Mouse (Mus musculus): ENCODE measurements at regions not wholly inside any gene's neighbourhood (a gene's known extent, or its start where the extent isn't known, plus 50 kb on each side); places are given as distances from the start of the nearest gene placed in this dataset.

DNA sequence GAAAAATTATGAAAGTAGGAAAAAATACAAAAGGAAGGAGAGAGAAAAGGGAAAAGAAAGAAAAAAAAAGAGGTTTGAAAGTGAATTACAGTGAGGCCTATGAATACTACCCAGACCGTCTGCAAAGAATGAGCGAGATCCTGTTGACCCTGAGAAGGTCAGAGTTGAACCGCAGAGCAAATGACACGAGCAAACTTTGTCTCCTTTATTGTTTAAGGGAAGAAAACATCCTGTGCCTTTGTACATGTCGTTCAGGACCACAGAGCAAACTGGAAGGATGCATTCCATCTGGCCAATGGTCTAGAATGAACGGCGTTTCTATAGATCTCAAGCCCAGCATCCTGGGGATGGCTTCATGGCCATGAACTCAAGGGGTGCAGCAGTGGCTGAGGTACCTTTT lies 270.6 kb upstream of the Zfp637 start:
- no peak for DNase-seq (ENCODE audit: low read depth)

DNA sequence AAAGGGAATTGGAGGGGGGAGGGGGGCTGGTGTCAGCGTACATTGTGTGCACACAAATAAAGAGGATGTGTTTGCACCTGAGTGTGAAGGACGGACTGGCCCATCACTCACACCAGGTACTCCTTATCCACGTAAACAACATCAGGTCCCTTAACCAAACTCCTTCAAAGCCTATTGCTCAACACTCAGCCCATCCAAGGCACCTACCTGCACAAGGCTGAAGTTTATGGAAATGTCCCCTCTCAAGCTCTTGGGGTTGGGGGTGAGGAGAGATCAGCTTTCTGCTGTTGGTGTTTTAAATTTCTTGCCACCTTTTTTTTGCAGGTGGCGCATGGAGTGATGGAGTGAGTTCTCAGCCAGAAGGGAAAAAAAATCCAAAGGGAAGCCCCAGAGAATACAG lies 270.2 kb upstream of the Zfp637 start:
- DNase-seq (ENCODE audit: low read depth), result no peak

DNA sequence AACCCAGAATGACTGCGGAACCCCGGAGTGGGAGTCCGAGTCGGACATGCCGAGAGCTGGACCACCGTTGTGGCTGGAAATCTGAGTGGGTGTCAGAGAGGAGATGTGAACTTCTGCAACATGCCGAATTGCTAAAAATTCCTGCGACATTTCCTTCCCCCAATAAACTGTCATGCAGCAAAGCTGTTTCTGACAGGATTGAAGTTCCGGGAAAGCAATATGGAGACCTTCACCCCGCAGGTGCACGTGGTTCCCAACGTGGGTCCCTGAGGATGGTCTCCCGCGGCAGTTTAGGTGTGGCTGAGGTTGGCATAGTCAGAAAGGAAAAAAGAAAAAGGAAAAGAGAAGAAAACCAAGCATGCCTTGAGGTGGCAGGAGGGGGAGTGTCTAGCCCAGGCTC lies 269.0 kb upstream of the Zfp637 start:
- DNase-seq (ENCODE audit: low read depth), result no peak

DNA sequence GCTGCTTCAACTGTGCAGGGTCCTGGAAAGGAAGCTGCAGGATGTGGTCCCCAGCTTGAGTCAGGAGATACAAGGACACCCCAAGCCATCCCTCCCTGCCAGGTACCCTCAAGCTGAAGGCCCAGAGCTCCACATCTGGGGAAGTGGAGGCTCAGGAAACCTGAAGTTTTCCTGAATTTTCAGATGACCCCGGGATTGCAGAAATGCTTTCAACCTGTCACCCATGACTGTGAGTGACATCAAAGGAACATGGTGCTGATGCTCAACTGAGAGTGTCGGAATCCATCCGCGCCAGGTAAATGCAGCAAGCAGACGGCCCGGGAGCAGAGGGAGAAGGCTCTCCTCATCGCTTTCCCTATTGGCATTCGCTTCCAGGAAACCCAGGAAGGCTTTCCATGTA lies 267.6 kb upstream of the Zfp637 start:
- no peak for DNase-seq (ENCODE audit: low read depth)

DNA sequence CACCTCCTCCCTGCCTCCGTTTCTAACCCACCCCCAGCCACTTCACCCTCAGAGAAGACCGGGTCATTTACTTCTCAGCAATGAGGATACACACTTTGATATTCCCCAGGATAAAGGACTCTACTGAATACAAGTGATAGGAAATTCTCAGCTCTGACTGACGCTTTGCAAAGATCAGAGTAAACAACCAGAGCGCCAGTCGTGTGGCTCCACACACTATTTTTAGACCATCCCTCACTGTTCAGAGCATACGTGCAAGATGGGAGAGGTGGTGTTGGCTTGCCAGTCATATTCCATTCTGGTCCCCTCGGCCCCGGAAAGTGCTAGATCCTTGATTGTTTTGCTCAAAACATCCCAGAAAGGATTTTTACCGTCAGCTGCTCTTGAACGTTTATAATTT lies 266.8 kb upstream of the Zfp637 start:
- DNase-seq (ENCODE audit: low read depth), result no peak

DNA sequence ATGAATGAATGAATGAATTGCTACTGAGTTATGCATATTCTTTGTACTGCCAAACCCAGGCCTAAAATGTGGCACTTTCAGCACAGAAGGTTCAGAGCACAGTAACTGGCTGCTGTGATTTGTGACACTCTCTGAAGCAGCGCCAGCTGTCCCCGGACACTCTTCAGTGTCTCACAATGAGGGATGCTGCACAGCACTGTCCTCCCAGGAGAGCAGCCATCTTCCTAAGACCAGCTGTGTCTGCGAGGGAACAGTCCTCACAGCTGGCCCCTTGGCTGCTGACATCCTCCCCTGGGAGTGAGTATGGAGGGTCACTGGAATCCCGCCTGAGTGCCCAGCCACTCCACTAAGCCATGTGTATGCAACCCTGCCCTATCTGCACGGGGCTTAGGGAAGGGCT lies 265.9 kb upstream of the Zfp637 start:
- no peak for DNase-seq (ENCODE audit: low read depth)

DNA sequence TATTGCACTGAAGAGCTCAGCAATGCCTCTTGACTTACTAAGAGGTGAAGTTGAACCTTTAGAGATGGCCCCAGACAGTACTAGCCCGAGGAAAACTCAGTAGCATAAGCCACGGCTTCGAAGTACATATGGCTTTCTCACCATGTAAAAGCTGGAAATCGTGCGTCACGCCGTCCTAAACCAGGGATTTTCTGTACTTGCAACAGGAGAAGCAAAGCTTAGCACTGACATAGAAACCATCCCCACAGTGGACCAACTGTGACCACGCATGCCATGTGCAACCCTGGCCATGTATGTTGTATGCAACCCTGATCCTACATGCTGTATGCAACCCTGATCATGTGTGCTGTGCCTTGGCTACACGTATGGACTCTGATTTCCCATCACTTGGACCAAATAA lies 265.0 kb upstream of the Zfp637 start:
- no peak for DNase-seq (ENCODE audit: low read depth)

DNA sequence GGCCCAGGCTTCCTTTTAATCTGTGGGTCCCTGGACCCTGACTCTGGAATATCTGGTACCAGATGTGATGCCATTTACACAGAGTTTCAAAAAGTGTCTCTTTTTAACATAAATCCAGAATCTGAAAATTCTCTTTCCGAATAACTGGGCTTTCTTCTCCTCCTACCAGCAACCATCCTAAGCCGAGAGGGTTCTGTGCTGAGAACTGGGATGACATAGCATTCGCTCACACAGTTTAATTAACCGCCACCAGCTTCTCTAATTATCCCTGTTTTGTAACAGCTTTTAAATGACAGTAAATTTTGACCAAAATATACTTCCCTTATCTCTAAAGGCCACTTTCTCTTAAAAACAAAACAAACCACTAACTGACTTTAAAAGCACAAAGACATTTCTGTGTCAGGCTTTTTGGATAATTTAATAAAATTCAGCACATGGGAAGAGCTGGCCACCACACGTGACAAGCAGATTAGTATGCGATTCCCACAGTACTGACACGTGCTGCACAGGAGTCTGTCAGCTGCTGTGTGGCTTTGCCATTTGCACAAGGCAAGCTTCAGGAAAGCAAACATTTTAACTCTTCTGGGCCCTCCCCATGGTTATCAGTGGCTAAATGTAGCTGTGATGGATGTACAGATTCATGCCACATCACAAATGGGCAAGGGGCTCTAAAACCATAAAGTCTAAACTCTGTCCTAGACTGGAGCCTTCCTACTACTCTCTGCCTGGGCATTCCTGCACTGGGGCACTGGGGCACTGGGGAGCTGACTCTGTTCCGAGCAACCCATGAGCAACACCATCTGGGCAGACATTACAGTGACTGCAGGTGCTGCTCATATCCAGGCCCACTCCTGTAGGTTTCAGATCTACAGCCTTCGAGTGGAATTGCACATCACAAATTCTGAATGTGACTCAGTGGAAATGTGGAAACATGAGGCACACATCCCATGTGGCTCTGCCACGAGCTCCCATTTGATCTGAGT lies 263.1 kb upstream of the Zfp637 start:
- no peak for DNase-seq (ENCODE audit: low read depth)

DNA sequence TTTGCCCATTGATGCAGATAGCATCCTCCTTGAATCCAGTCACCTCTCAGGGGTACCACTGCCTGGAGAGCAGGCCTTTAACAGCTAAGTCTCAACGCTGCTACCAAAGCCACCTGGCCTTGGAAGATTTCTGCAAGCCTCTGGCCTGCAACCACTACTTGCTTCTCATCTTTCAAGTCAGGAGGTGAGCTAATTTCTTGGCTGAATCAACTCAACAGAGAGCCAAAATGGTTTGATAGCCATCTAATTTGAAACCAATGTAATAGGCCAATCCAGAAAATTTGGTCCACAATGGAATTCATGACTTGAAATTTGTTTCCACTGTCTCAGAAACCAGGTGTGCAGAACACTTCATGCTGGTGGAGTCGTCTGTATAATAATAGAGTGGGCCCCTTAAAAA lies 260.0 kb upstream of the Zfp637 start:
- DNase-seq (ENCODE audit: low read depth), result peak; percentile 45

DNA sequence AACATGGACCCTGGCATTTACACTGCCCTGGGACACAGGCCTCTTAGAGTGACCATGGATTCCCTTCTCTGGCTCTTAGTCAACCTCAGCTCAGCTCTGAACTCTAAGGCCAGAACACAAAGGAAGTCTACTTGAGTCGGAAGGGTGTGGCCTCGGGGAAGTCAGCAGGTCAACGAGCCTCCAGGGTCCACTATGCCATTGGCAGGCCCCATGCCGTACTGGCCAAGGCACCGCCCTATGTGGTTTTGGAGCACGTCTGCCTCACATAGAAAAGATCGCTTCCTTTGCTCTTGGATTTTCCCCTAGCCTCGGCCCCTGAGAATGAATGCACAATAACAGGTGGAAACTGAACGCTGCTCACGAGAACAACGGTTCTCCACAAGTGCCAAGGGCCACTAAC lies 257.9 kb upstream of the Zfp637 start:
- peak; percentile 17 for DNase-seq (ENCODE audit: low read depth)

DNA sequence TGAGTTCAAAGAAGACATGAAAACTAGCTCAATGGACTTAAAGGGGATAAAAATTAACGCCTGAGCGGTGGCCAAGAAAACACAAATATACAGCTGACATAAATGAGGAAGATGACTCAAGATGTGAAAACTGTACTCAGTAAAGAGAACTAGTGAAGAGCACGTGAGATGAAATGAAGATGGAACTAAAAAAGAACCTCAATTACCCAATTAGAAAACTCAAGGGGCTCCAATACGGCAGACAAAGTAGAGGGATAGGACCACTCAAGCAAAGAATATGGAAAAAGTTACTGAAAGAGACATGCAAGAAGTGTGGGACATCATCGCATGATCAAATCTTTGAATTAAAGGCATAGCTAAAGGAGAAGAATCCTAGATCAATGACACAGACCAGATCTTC lies 256.4 kb upstream of the Zfp637 start:
- DNase-seq (ENCODE audit: low read depth), result no peak

DNA sequence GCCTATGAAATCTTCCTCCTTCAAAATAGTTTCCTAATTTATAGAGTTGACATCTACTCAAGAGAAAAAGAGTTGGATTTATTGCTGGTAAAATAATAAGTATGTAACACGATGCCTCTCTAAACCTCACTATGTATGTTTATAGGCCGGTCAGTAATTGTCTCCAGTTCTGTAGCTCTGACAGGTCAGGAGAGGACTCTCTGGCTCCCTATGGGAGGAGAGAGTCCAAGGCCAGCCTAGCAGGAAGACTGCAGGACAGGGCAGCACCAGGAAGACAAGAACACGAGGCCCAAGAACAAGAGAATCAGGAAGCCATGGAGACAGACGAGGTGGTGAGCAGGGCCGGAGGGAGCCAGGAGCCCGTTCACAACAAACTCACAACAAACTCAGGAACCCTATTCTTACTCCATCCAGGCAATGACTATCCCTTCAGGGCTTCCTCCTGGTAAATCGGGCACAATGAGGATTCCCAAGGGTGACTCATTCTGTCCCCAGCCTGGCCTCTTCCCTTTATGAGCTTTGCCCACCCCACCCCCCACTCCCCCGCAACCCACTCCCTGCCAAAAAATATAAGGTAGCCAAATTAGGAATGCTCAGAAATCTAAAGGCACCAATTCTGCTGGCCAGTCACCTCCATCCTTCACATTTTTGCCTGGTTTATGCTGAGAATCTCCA lies 244.7 kb upstream of the Zfp637 start:
- DNase-seq (ENCODE audit: low read depth), result peak; percentile 69

DNA sequence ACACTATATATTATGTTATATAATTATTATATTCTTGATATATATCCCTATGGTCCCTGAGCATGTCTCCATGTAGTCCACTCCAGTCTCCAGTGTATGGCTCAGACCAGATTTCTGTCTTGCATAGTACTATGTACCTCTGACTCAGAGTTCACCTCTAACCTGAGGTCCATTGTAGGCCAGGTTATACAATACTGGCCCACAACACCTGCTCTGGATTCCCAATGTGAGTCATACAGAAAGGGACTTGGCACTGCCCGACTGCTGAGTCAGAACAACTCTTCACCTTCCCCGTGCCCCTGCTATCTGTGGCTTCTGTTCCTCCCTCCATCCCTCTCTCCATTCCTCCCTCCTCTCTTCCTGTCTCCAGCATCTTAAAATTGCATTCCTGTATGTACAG lies 236.1 kb upstream of the Zfp637 start:
- DNase-seq (ENCODE audit: low read depth), result peak; percentile 70

DNA sequence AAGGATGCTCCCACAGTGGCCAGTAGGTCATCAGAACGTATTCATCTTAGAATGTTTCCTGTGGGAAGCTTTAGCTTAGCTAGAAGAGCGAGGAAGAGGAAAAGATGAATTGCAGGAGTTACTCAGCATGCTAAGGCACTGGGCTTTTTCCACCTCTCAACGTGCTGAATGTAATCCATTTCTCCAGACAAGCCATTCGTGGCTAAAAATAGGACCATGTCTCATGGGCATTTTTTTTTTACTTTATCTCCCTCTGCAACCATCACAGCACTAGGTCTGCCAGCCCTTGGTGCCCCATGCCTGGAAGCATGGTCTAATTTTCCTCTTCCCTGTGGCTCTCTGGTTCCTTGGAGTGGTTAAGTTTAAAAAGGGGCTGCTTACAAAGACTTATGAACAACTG lies 235.3 kb upstream of the Zfp637 start:
- peak; percentile 44 for DNase-seq (ENCODE audit: low read depth)

DNA sequence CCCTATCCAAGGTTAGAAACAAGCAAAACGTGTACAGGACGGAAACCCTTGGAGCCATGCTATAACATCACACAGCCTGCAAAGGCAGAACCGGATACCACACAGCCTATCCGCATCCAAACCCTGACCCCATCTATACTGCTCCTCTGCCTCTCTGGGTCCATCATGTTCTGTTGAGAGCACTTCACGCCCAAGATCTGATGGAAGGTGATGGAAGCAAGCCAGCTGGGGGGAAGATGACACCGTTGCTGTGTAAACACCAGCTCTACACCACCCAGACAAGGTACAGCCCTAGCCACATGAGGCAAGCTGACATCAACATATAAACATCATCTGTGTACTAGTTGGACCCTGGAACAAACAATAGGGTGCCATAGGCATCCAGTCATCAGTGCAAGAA lies 234.8 kb upstream of the Zfp637 start:
- DNase-seq (ENCODE audit: low read depth), result no peak

DNA sequence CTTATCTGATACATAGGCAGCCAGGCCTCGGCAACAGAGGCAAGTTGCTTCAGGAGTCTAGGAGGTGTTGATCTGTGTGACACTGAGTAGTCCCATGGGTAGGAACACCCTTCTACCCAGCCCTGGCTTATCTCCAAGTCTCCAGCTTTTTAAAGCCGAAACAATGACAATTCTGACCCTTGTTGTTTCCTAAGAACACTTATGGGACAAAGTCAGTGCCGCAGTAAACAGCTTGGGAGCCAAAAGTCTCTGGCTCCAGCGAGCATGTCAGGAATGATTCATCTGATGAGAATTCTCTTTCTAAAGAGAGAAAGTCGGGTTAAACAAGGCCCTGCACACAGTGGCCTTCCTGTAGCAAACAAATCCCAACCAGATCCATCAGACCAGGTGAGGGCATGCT lies 234.0 kb upstream of the Zfp637 start:
- DNase-seq (ENCODE audit: low read depth), result peak; percentile 74

DNA sequence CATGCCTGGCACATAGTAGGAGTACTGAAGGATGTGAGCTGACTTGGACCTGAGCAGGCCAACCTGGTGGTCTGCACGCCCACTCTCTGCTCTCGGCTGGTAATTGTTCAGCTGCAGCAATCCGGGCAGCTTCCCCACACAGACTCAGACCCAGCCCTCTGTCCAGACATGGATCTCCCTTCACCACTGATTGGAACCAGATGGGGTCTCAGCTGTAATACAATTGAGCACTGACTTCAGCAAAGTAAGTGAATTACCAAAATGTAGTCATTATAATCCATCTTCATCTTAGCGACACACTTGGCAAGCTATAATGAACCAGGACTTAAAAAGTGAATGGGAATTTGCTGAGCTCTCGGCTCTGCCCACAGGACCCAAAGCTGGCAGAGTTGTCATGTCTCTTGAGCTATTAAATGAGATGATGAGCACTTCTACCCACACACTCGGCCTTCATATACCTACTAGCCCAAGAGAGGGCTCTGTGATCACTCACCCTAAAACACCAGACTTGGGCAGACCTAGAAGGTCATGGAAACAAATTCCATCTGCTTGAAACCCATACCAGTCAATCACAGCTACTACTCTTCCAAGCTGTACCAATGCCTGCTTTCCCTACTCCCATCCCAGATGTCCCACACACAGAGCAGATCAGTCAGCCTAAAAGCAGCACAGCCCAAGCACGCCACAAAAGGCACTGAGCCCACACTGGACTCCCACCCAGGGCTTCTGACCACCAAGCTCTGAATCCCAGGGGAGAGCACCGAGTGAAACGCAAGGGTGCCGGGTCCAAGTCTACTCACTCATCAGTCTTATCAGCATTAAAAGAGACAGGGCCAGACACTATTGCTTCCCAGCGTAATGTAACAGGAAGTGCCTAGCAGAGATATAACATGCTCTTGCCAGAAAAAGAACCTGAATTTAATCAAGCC lies 231.2 kb upstream of the Zfp637 start:
- peak; percentile 94 for DNase-seq (ENCODE audit: low read depth)

DNA sequence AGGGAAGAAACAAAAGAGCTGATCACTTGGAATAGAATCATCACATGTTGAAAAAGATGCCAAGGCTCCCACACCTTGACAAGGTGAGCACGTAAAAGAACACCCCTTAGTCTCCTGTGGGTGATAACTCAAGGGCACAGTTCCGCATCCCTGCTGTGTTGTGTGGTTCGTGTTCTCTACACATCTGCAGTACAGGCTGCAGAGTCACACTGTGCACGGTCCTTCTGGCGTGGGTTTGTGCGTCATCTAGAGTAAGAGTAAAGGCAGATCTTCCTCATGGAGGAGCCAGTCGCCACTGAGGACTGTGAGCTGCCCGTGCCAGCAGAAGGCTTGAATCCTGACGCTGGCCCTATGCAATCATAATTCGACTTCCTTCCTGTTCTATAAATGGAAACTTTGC lies 229.7 kb upstream of the Zfp637 start:
- no peak for DNase-seq (ENCODE audit: low read depth)

DNA sequence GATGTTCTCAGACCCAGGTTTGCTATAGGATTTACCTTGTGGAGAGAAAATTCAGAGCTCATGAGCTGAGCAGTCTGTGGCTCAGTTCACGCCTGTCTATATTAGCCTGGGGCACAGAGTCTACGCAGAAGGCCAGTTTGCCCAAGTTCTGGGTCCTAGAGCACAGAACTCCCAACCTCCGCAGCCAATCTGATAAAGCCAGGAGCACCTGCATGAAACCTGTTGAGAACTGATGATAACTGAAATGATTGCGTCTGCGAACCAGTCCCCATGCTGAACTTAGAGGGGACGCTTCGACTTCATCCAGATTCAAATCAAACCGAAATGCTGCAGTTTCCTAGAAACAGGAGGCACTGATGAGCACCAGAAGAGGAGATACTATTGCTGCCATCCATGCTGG lies 229.0 kb upstream of the Zfp637 start:
- no peak for DNase-seq (ENCODE audit: low read depth)

DNA sequence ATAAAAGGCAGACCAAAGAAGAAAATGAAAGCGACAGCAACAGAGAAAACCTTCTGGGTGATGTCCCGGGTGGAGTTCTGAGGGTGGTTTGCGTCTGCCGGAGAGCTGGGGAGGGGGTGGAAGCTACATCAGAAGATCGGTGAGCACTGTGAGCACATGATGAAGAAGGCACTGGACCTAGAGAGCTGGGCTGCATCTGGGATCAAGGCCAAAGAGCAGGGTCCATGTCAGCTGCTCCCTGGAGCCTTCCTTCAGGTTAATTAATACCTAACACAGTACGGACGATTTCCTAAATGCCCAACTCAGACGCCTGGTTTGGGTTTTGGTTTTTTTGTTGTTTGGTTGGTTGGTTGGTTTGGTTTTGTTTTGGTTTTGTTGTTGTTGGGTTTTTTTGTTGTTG lies 228.6 kb upstream of the Zfp637 start:
- no peak for DNase-seq (ENCODE audit: low read depth)

DNA sequence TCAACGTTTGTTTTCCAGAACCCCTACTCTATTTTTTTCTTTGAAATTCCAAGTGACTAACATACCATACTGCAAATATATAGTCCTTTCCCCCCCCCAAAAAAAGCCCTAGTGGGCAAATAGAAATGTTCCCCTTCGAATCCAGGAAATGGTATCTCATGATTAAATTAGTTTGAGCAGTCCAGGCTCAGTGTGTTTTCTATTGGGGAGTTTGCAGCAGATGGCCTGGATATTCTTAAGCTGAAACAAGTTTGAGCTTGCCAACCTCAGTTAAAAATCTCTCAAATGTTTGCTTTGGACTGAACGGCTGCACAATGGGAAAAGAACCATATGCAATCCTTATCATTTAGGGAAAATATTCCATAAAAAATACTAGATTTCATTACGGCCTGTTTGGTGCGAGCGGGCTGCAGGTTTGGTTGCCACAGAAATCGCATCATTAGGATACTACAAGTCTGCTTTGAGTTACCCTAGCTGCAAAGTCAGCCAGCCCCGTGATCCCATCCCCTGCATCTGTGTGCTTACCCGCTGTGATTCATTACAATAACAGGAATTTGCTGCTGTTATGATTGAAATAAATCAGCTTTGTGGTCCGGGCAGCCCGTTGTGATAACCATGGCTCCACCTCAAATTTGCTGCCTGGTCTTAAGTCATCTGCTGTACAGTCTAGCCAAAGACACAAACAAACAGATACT lies 227.2 kb upstream of the Zfp637 start:
- peak; percentile 92 for DNase-seq (ENCODE audit: low read depth)

DNA sequence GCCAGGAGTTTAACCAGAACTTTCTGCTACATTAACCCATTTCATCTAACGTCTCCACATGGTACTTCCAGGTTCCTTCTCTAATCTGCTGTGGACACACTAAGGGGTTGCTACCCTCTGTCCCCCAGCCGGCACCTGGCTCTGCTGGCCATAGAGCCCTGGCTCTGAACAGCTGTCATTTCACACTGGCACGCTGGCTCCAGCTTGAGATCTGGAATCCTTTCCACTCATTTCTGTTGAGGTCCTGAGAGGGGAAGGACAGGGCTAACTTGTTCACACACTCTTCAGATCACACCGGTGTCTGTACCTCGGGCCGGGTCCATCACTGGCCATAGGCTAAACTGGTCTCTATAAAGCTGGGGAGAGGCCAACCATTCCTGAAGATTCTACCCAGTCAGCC lies 226.6 kb upstream of the Zfp637 start:
- DNase-seq (ENCODE audit: low read depth), result no peak
